Mouse (Mus musculus) cerebellum, adult 2 months (tissue): ENCODE measurements around the gene Rpp25l.
"Not testable (repeated sequence)": the region's sequence is repeated elsewhere in the genome, so short reads cannot be mapped to it uniquely, and the experiment has no call there.

Experiments used
- CTCF ChIP-seq: fragments of 200-500 bp; IDR thresholded peaks from 2 replicates; pipeline ENCODE4 v1.5.1; 2011; ENCODE audit warnings: low read depth, mild to moderate bottlenecking, control low read depth, low read length, moderate library complexity, borderline replicate concordance; ENCODE audit not compliant: insufficient read depth
- POLR2A ChIP-seq: fragments of 200-500 bp; IDR thresholded peaks from 2 replicates; pipeline ENCODE4 v1.6.1; 2011; ENCODE audit warnings: low read length, control low read depth, borderline replicate concordance; ENCODE audit not compliant: insufficient read depth

- not testable (repeated sequence) for TF ChIP-seq CTCF, POLR2A
Measured at GRCm38 (mm10) chr4:41699783-41700182, 13.6 kb downstream of the Rpp25l start, which contains the start of gene Il11ra1.
